Comparison of ENCODE assay signal across 9 mouse cellular contexts in the genomic region with DNA sequence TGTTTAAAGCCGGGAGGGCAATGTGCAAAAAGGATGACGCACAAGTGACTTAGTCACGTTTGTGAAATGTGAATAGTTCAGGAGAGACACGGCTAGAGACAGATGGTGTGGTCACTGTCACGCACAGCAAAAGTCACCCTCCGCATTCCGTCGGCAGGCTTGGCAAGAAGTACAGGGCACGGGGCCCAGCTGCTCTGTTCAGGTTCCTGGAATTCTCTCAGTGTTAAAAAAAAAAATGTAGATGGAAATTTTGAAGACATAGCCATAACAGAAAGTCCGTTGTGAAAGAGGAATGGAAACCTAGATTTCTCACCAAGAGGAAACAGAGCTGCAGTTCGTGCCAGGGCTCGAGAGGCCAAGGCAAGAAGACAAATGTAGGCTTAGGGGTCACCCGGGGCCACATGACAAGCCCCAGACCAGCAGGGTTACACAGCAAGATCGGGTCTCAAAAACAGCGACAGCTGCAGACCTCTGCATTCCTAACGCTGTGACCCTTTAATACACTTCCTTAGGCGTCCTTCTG. TPM values are rescaled to one million over a fixed set of nuclear protein-coding genes. Genes with fewer than 3 reads are reported as not detected.
DNase-seq lines count a peak whose midpoint lies in the region; ATAC-seq lines count a peak whose summit lies in the region.
"Had no signal": no experiment of that assay in that cellular context is flagged by ENCODE, and none has a peak within 500 bp of the region (broad histone marks: within the 10 kb centered on the region; RNA-seq: fewer than 3 reads in every experiment).

No protein-coding gene starts in this region.

- ATAC-seq in frontal cortex, adult (ENCODE audit: low TSS enrichment), result peak; percentile 41; the same call in 1 of the 2 replicates
- peak; percentile 58 for ATAC-seq in megakaryocyte, adult 5-6 weeks (ENCODE audit: poor library complexity, severe bottlenecking)

- DNase-seq in frontal cortex, postnatal 10 days (ENCODE audit: low spot score in 2 of 2), result no peak
- peak; percentile 87 for DNase-seq in Muller cell, postnatal 12 days (ENCODE audit: inconsistent ontology term)
- peak; percentile 48 for DNase-seq in gastrocnemius, adult 18-20 months (ENCODE audit: low spot score)
- peak; percentile 60 for DNase-seq in kidney, adult 9 months
- no peak for DNase-seq in yolk sac, embryonic 10.5 days (ENCODE audit: low spot score)
- DNase-seq in testis, postnatal 14 days (ENCODE audit: low spot score), result no peak

RNA-seq across cellular contexts. Expression of gene Olfr279, which starts 20.7 kb away (rescaled TPM):
- total RNA-seq in gastrocnemius, adult 18-20 months (2021), result not detected
- not detected in 2 replicates for total RNA-seq in megakaryocyte, adult 5-6 weeks (2015)
- total RNA-seq in megakaryocyte, adult 5-6 weeks (2017), result not detected in 2 replicates
- total RNA-seq: neutrophil, adult 5-6 weeks had no signal

RNA-seq across cellular contexts. Expression of gene Kansl2, which starts 21.2 kb away (rescaled TPM):
- 10 to 100 TPM; 60.8 to 60.9 TPM for total RNA-seq in gastrocnemius, adult 18-20 months (2021)
- total RNA-seq in megakaryocyte, adult 5-6 weeks (2015), result 36.7 and 42.7 TPM in 2 replicates
- total RNA-seq in megakaryocyte, adult 5-6 weeks (2017), result 30.4 and 31.8 TPM in 2 replicates

RNA-seq across cellular contexts. Expression of gene Lalba, which starts 30.3 kb away (rescaled TPM):
- not detected for total RNA-seq in gastrocnemius, adult 18-20 months (2021)
- not detected in 2 replicates for total RNA-seq in megakaryocyte, adult 5-6 weeks (2015)
- total RNA-seq in megakaryocyte, adult 5-6 weeks (2017), result not detected in 2 replicates
- total RNA-seq: neutrophil, adult 5-6 weeks had no signal

RNA-seq across cellular contexts. Expression of gene OR5BS1P, which starts 43.2 kb away (rescaled TPM):
- total RNA-seq in gastrocnemius, adult 18-20 months (2021), result not detected
- total RNA-seq in megakaryocyte, adult 5-6 weeks (2015), result not detected in 2 replicates
- total RNA-seq in megakaryocyte, adult 5-6 weeks (2017), result not detected in 2 replicates
- total RNA-seq: neutrophil, adult 5-6 weeks had no signal

RNA-seq across cellular contexts. Expression of gene Ccnt1, which starts 57.9 kb away (rescaled TPM):
- 10 to 100 TPM; 21.1 to 24.3 TPM for total RNA-seq in gastrocnemius, adult 18-20 months (2021)
- 33.0 and 38.7 TPM in 2 replicates for total RNA-seq in megakaryocyte, adult 5-6 weeks (2015)
- total RNA-seq in megakaryocyte, adult 5-6 weeks (2017), result 41.3 and 43.5 TPM in 2 replicates

Comparison
In these comparisons a context has a peak if more than half of its experiments do, and no peak if none do; other contexts are left out.
1. DNase-seq: peak in Muller cell, postnatal 12 days (single experiment), gastrocnemius, adult 18-20 months (single experiment) and kidney, adult 9 months (single experiment); none in frontal cortex, postnatal 10 days (0 of 2), yolk sac, embryonic 10.5 days (single experiment) and testis, postnatal 14 days (single experiment).